Mouse (Mus musculus) liver, adult 2 months (tissue): ENCODE measurements at regions not wholly inside any gene's neighbourhood (a gene's known extent, or its start where the extent isn't known, plus 50 kb on each side); places are given as distances from the start of the nearest gene placed in this dataset.

Experiments used
- CTCF ChIP-seq: fragments of 200-500 bp; IDR thresholded peaks from 2 replicates; pipeline ENCODE4 v1.5.1; 2011; ENCODE audit warnings: low read depth, low read length, control low read depth
- POLR2A ChIP-seq: fragments of 200-500 bp; IDR thresholded peaks from 2 replicates; pipeline ENCODE4 v1.6.1; 2011; ENCODE audit warnings: low read length, control low read depth; ENCODE audit not compliant: insufficient read depth; ENCODE audit errors: extremely low read depth

DNA sequence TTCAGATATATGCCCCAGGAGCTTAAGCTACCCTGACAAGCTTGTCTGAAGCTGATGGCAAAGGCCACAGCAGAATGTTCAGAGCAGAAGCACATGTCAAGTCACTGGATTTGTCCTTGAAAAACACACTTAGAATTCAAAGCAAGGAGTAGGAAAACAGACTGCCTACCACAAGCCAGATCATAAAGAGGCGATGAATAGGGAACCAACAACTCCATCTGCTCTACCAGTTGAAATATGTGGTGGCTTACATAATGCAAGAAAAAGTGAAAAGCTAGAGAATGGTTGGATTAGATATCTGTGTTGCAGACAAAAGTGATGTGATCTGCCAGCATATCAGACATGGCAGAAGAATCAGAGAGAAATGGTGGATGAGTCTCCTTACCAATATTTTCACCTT, 378.5 kb upstream of the Nt5c1b start:
- TF ChIP-seq CTCF (no peak), POLR2A (no peak)
